Mouse (Mus musculus) heart, postnatal 0 days (tissue): ENCODE results near the gene Cadps2. TPM values are rescaled to one million over a fixed set of nuclear protein-coding genes. Genes with fewer than 3 reads are reported as not detected.

Experiments used
- ATAC-seq: fragments of 200-750 bp; cut with Nextera tagmentation; 2 replicates; pipeline ENCODE4 v1.8.0; 2017; ENCODE audit warnings: low read depth, moderate number of reproducible peaks, moderate library complexity; ENCODE audit not compliant: insufficient read depth
- DNase-seq: peaks from one replicate; pipeline ENCODE4 v3.0.0-alpha.2; 2016; ENCODE audit warnings: low spot score
- H3K27ac ChIP-seq: fragments of 300-500 bp; sonication (generic); 2 replicates; pipeline ENCODE4 v1.5.1; 2014; ENCODE audit warnings: low read depth, mild to moderate bottlenecking
- H3K27me3 ChIP-seq: fragments of 300-500 bp; sonication (generic); 2 replicates; pipeline ENCODE4 v1.6.1; 2014; ENCODE audit warnings: low read length, mixed read lengths; ENCODE audit not compliant: control insufficient read depth, insufficient read depth
- H3K36me3 ChIP-seq: fragments of 300-500 bp; sonication (generic); replicated peaks from 2 replicates; pipeline ENCODE4 v1.6.1; 2014; ENCODE audit warnings: low read length, mixed read lengths; ENCODE audit not compliant: control insufficient read depth, insufficient read depth
- H3K4me1 ChIP-seq: fragments of 300-500 bp; sonication (generic); 2 replicates; pipeline ENCODE4 v1.6.1; 2014; ENCODE audit warnings: antibody characterized with exemption; ENCODE audit not compliant: control insufficient read depth, insufficient read depth
- H3K4me2 ChIP-seq: fragments of 300-500 bp; sonication (generic); 2 replicates; pipeline ENCODE4 v1.6.1; 2014; ENCODE audit warnings: low read depth, mild to moderate bottlenecking, low read length, moderate library complexity
- H3K4me3 ChIP-seq: fragments of 300-500 bp; sonication (generic); 2 replicates; pipeline ENCODE4 v1.5.1; 2014; ENCODE audit warnings: low read depth, low read length
- H3K9ac ChIP-seq: fragments of 300-500 bp; sonication (generic); replicated peaks from 2 replicates; pipeline ENCODE4 v1.6.1; 2014; ENCODE audit warnings: low read depth, low read length, mixed read lengths
- H3K9me3 ChIP-seq: fragments of 300-500 bp; sonication (generic); replicated peaks from 2 replicates; pipeline ENCODE4 v1.6.1; 2016; ENCODE audit warnings: low read length; ENCODE audit not compliant: control insufficient read depth
- CTCF ChIP-seq: IDR thresholded peaks from 2 replicates; pipeline ENCODE4 v1.5.1; 2016; ENCODE audit warnings: antibody characterized with exemption, control low read depth, low read depth
- EP300 ChIP-seq: IDR thresholded peaks from 2 replicates; pipeline ENCODE4 v1.6.1; 2016; ENCODE audit warnings: antibody characterized with exemption, low read depth
- WGBS: fragments of 180-500 bp; shearing (Covaris S2); extraction: QIAGEN DNeasy Blood & Tissue Kit; methylation state at CpG from one replicate; pipeline ENCODE4 v1.1.7; 2014; 5-methylcytosine and 5-hydroxymethylcytosine counted together
- polyA plus RNA-seq: library from polyadenylated mRNA; unstranded; fragments of >200 nt; fragmentation: Nextera tagmentation; extraction: Ambion mirVana; gene quantifications from 2 replicates; pipeline ENCODE4 v1.2.1, GENCODE M21; 2015
- total RNA-seq: library from RNA; depleted of rRNA; stranded (reverse); fragments of >200 nt; gene quantifications from 2 replicates; pipeline ENCODE4 v1.2.3, GENCODE M21; 2014; ENCODE audit warnings: low replicate concordance

The Cadps2 gene
- total and polyA plus RNA-seq, 2 experiments from 2014 or later = 0.44 to 1.8 TPM

GRCm38 (mm10) chr6:23298596-23298995 lies 540.6 kb downstream of the Cadps2 start:
- WGBS = 56% methylated on average over 2 of the region's 2 CpGs
- Histone ChIP-seq H3K9me3 (no peaks in the 10 kb centered on the region), H3K4me3 (no peak overlapping the region), H3K9ac (no peak overlapping the region), H3K36me3 (no peaks in the 10 kb centered on the region), H3K4me2 (no peak overlapping the region), H3K27me3 (no peaks in the 10 kb centered on the region), H3K4me1 (no peaks in the 10 kb centered on the region), H3K27ac (no peak overlapping the region)
- no peak for DNase-seq
- TF ChIP-seq CTCF (no peak), EP300 (no peak)
- no peak for ATAC-seq

DNA sequence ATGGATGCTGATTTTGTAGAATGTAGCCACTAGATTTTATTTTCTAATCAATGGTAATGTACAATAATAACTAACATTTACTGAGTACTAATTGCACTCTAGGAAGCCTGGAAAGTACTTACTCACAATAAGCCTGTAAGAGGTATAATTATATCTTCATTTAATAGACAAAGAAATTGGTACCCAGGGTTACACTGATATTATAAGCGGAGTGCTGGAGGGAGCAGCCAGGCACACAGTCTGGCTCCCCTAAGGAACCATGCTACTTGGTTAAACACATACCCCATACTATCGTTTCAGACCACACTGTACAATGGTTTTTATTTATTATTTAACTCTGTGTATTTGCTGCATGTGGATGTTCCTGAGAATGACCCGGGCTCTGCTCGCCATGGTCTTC lies 544.5 kb downstream of the Cadps2 start:
- no peak overlapping the region for H3K9ac ChIP-seq
- no peak overlapping the region for H3K27ac ChIP-seq
- DNase-seq (no peak), ATAC-seq (no peak)
- H3K4me1 ChIP-seq = no peaks in the 10 kb centered on the region
- H3K4me3 ChIP-seq = no peak overlapping the region
- 84% methylated on average over 4 of the region's 4 CpGs for WGBS
- H3K9me3 ChIP-seq = no peaks in the 10 kb centered on the region
- TF ChIP-seq CTCF = no peak
- no peak for TF ChIP-seq EP300
- H3K4me2 ChIP-seq = no peak overlapping the region
- H3K27me3 ChIP-seq = no peaks in the 10 kb centered on the region
- H3K36me3 ChIP-seq = no peaks in the 10 kb centered on the region

DNA sequence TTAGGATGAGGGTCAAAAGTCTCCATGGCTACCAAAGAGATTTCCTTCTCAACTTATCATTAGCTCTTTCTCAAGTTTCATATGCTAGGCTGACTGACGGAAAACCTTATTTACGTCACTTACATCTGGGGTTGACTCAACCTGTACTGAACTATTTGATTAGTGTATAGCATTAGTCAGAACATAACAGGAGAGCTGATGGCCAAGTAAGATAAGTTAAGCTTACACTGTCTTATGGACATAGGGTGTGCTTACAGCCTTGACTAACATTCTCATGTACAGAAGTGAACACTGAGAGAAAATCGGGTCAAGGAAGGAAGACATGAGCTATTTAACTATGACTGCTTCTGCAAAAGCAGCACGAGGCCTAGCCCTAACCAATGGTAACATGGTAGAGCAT lies 550.5 kb downstream of the Cadps2 start:
- Histone ChIP-seq H3K9ac (no peak overlapping the region), H3K4me3 (no peak overlapping the region), H3K4me1 (no peaks in the 10 kb centered on the region), H3K4me2 (no peak overlapping the region), H3K9me3 (no peaks in the 10 kb centered on the region), H3K36me3 (no peaks in the 10 kb centered on the region), H3K27me3 (no peaks in the 10 kb centered on the region), H3K27ac (no peak overlapping the region)
- ATAC-seq (no peak), DNase-seq (no peak)
- 80% methylated on average over 4 of the region's 4 CpGs for WGBS
- TF ChIP-seq CTCF (no peak), EP300 (no peak)

GRCm38 (mm10) chr6:23281514-23281820 lies 557.8 kb downstream of the Cadps2 start:
- Histone ChIP-seq H3K4me1 (no peaks in the 10 kb centered on the region), H3K4me3 (no peak overlapping the region), H3K27ac (no peak overlapping the region), H3K27me3 (0 out of 2 replicates have a peak, but pooled peaks cover 2% of the 10 kb centered on the region), H3K4me2 (no peak overlapping the region), H3K36me3 (no peaks in the 10 kb centered on the region), H3K9me3 (no peaks in the 10 kb centered on the region), H3K9ac (no peak overlapping the region)
- 46% methylated on average over 9 of the region's 9 CpGs for WGBS
- ATAC-seq (no peak), DNase-seq (no peak)
- TF ChIP-seq EP300 (no peak), CTCF (no peak)

GRCm38 (mm10) chr6:23280811-23281513 lies 558.3 kb downstream of the Cadps2 start:
- H3K27ac ChIP-seq = no peak overlapping the region
- ATAC-seq = no peak
- no peak overlapping the region for H3K4me3 ChIP-seq
- no peak for TF ChIP-seq CTCF
- no peak for TF ChIP-seq EP300
- H3K4me2 ChIP-seq = no peak overlapping the region
- H3K27me3 ChIP-seq = 0 out of 2 replicates have a peak, but pooled peaks cover 2% of the 10 kb centered on the region
- 40% methylated on average over 15 of the region's 15 CpGs for WGBS
- no peak for DNase-seq
- H3K4me1 ChIP-seq = no peaks in the 10 kb centered on the region
- no peak overlapping the region for H3K9ac ChIP-seq
- H3K9me3 ChIP-seq = no peaks in the 10 kb centered on the region
- no peaks in the 10 kb centered on the region for H3K36me3 ChIP-seq

DNA sequence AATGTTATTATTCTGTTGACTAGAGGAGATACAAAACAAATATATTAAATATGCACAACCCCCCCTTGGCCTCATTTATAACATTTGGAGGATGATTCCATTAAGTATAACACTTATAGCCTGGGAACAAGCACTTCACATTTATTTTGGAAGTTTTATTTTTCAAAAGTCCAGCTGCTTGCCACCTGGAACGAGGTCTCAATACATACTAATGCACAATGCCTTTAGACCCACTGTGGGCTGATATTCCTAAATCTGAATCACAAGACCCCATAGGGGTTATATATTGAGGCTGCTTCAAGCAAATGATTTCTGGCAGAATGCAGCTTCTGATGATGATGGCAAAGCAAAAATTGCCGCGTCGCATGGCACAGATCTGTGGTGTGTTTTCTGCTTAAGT lies 565.7 kb downstream of the Cadps2 start:
- H3K9ac ChIP-seq = no peak overlapping the region
- WGBS = 67% methylated on average over 4 of the region's 4 CpGs
- no peak for TF ChIP-seq CTCF
- no peak for TF ChIP-seq EP300
- H3K4me2 ChIP-seq = no peak overlapping the region
- DNase-seq (no peak), ATAC-seq (no peak)
- no peak overlapping the region for H3K4me3 ChIP-seq
- H3K4me1 ChIP-seq = no peaks in the 10 kb centered on the region
- H3K9me3 ChIP-seq = no peaks in the 10 kb centered on the region
- no peaks in the 10 kb centered on the region for H3K36me3 ChIP-seq
- H3K27ac ChIP-seq = no peak overlapping the region
- H3K27me3 ChIP-seq = peaks cover 23% of the 10 kb centered on the region; the same call in 1 of the 2 replicates
